Mouse (Mus musculus) erythroblast, embryonic 14.5 days (primary cell): ENCODE data around the gene Cacna1a. TPM values are rescaled to one million over a fixed set of nuclear protein-coding genes. Genes with fewer than 3 reads are reported as not detected.

Experiments used
- H3K27me3 ChIP-seq: 2 replicates; pipeline ENCODE4 v1.6.1; 2012; ENCODE audit warnings: inconsistent platforms; ENCODE audit not compliant: control insufficient read depth
- H3K36me3 ChIP-seq: 2 replicates; pipeline ENCODE4 v1.6.1; 2012; ENCODE audit warnings: mild to moderate bottlenecking, inconsistent platforms; ENCODE audit not compliant: control insufficient read depth
- H3K4me1 ChIP-seq: 2 replicates; pipeline ENCODE4 v1.6.1; 2012; ENCODE audit warnings: inconsistent platforms; ENCODE audit not compliant: control insufficient read depth
- H3K4me3 ChIP-seq: replicated peaks from 2 replicates; pipeline ENCODE3; 2012; ENCODE audit warnings: moderate library complexity, mild to moderate bottlenecking, inconsistent platforms
- H3K9me3 ChIP-seq: 2 replicates; pipeline ENCODE4 v1.6.1; 2012; ENCODE audit warnings: low read length, inconsistent platforms, mixed read lengths; ENCODE audit not compliant: control insufficient read depth
- GATA1 ChIP-seq: IDR thresholded peaks from 2 replicates; pipeline ENCODE4 v1.6.1; 2012; ENCODE audit warnings: low read length, inconsistent platforms, mixed read lengths
- TAL1 ChIP-seq: IDR thresholded peaks from 3 replicates; pipeline ENCODE4 v1.6.1; 2012; ENCODE audit warnings: low read length, inconsistent platforms, mixed read lengths
- polyA plus RNA-seq: library from polyadenylated mRNA; stranded (reverse); fragments of >175 nt; gene quantifications from 2 replicates; pipeline ENCODE4 v1.2.3, GENCODE M21; 2012

The Cacna1a gene
- polyA plus RNA-seq, 1 experiment = 0.88 TPM

DNA sequence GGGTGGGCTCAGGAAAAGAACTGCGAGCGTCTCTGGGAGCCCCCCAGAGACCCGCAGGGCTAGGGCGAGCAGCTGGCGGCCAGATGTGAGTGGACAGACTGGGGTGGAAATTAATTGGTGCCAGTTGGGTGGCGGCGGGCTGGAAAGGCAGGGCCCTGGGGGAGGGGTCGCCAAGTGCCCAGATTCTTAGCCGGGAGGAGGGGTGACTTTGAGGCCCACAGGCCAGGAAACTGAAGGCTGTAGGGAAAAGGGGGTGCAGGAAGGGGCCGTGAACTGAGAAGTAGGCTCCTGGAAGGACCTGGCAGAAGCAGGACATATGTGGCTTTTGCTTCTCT, 267.9 kb downstream of the Cacna1a start:
- TF ChIP-seq GATA1 = no peak
- no peak for TF ChIP-seq TAL1
- Histone ChIP-seq H3K27me3 (peaks cover 22% of the 10 kb centered on the region), H3K36me3 (no peaks in the 10 kb centered on the region), H3K4me3 (peak overlapping the region; percentile 59), H3K9me3 (no peaks in the 10 kb centered on the region), H3K4me1 (peaks cover 55% of the 10 kb centered on the region)

DNA sequence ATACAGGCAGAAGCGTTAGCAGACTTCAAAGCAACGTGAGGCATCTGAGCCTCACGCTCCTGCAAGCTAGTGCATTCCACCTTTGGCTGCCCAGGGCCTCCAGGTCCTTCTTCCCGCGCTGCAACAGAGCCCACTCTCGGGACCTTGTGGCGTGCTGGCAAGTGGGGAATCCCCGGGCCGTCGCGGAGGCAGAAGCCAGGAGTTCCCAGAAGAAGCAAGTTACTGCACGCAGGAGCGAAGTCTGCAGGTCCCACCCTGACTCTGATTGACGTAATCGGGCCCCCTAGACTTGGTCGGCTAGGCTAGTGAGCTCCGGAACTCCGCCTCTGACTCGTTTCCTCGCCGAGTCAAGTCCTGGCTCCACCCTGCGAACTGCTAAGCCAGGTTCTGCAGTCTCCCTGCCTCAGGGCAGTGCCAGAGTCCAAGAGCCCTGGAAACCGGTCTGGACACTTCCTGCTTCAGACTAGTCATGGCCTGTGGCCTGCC, 268.4 kb downstream of the Cacna1a start:
- Histone ChIP-seq H3K4me1 (peaks cover 58% of the 10 kb centered on the region), H3K36me3 (no peaks in the 10 kb centered on the region)
- no peak for TF ChIP-seq TAL1
- no peak for TF ChIP-seq GATA1

DNA sequence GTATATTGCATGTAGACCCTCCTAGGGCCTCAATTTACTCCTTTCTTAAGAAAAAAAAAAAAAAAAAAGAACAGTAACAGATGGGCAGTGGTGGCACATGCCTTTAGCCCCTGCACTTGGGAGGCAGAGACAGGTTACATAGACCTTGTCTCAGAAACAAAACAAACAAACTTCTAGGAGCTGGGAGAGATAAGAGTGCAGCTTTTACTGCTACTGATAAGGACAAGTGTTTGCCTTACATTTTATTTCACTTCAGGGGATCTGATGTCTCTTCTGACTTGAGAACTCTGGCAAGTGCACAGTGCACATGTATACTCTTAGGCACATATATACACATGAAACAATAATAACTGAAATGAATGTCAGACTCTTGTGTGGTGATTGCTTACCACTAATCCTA, 269.0 kb downstream of the Cacna1a start:
- H3K36me3 ChIP-seq = no peaks in the 10 kb centered on the region
- peak overlapping the region; percentile 59 for H3K4me3 ChIP-seq
- H3K4me1 ChIP-seq = peaks cover 64% of the 10 kb centered on the region
- TF ChIP-seq GATA1 (peak; percentile 57), TAL1 (no peak)
- H3K27me3 ChIP-seq = peaks cover 22% of the 10 kb centered on the region
- H3K9me3 ChIP-seq = no peaks in the 10 kb centered on the region

More for the DNA sequence above, 268.4 kb downstream of the Cacna1a start:
- peak overlapping the region; percentile 59 for H3K4me3 ChIP-seq
- peaks cover 22% of the 10 kb centered on the region for H3K27me3 ChIP-seq
- no peaks in the 10 kb centered on the region for H3K9me3 ChIP-seq

DNA sequence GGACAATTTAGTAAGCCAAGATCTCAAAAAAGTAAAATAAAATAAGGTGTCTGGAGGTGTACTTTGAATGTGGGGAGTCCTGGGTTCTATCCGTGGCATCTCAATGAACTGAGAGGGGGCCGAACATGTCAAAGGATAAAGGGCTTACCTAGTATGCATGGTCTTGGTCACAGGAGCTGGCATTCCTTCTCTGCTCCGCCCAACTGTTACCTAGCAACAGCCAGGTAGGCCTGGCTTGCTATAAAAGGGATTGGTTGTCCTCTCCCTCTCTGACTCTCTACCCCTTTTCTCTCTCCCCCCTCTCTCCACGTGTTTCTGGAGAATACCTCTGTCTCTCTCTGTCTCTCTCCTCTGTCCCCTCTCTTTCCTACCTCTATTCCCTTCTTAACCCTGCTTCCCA, 269.4 kb downstream of the Cacna1a start:
- H3K9me3 ChIP-seq = no peaks in the 10 kb centered on the region
- H3K4me1 ChIP-seq = peaks cover 68% of the 10 kb centered on the region
- H3K36me3 ChIP-seq = no peaks in the 10 kb centered on the region
- TF ChIP-seq TAL1 (no peak), GATA1 (no peak)
- peaks cover 22% of the 10 kb centered on the region for H3K27me3 ChIP-seq
- H3K4me3 ChIP-seq = no peak overlapping the region

DNA sequence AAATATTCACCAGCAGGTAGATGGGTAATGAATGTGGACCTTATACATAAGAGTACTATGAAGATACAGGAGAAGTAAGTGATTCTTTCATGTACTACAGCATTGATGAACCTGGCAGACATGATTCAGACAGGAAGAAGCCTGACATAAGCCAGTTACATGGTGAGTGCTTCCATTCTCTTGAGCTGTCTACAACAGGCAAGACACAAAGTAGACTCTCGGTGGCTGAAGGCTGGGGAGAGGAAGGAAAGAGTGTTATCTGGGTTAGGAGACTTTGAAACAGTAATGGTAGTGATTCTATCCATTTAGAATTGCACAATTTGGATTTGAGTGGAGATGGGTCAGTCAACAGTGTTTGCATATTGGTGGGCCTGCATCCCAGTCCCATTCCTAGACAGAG, 270.7 kb downstream of the Cacna1a start:
- Histone ChIP-seq H3K4me1 (peaks cover 80% of the 10 kb centered on the region), H3K4me3 (no peak overlapping the region), H3K27me3 (peaks cover 22% of the 10 kb centered on the region), H3K9me3 (no peaks in the 10 kb centered on the region), H3K36me3 (no peaks in the 10 kb centered on the region)
- TF ChIP-seq TAL1 = no peak
- TF ChIP-seq GATA1 = no peak

DNA sequence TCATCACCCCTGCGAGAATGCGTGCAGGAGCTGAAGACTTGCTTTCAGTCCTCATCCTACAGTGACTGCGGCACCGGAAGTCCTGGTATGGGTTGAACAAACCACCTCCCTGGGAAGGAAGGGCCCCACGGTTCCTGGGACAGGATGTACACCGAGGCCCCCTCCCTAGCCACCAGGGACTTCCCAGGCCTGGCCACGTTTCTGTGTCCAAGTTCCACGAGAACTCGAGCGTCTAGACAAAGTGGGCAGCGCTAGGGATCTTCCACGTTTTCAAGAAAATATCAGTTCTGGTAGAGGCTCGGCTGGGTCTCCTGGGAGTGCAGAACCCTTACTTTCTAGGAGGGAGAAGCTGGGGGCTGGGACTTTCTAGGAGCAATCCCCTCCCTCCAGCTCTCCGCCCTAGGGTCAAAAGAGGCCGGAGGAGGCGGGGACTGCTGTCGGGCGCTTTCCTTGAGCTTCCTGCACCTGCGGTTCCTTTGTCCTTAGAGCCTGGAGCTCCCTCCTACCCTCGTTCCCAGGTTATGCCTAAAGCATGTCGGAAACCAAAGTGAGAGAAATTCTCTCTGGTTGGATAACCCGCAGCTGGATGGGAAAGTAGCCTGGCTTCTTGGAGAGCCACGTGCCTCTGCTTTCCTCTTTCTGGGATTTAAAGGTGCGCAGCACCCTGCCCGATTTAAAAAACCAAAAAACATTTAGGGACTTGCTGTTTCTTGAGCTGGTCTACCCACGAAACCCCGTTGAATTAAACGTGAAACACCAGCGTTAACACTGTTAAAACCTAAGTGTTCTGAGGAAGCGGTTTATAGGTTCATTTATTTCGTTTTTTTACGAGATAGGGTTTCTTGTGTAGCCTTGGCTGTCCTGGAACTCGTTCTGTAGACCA, 271.9 kb downstream of the Cacna1a start:
- Histone ChIP-seq H3K27me3 (peaks cover 15% of the 10 kb centered on the region), H3K36me3 (no peaks in the 10 kb centered on the region), H3K9me3 (no peaks in the 10 kb centered on the region), H3K4me1 (peaks cover 89% of the 10 kb centered on the region), H3K4me3 (peak overlapping the region; percentile 92)
- TF ChIP-seq GATA1 (no peak), TAL1 (no peak)

DNA sequence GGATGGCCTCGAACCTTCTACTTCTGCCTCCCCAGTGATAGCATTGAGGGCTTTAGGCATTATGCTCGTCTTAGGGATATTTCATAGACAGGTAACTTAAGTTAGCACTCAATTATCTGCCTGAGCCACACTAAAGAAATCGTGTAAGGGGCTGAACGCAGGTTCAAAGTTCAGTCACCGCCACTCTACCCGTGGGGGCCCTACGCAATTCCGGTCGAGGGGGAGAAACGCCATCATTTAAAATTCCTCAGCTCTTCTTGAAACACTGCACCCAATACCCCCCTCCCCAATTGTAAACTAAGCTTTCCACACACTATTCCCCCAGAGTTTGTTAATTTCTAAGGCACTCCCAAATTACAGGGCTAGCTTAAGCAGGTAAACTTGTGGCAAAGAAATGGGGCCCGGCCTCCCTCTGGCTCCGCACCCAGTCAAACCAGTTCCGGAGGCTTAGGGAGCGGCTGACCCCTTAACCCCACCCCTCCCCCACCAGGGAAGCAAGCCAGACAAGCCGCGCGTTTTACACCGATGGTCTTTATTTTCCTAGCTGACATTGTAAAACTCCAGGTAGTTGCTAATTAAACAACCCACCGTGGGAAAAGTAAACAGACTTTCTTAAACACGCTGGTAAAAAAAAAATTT, 272.7 kb downstream of the Cacna1a start:
- H3K27me3 ChIP-seq = peaks cover 8% of the 10 kb centered on the region
- peaks cover 91% of the 10 kb centered on the region for H3K4me1 ChIP-seq
- TF ChIP-seq TAL1 (no peak), GATA1 (no peak)
- peak overlapping the region; percentile 92 for H3K4me3 ChIP-seq
- H3K9me3 ChIP-seq = no peaks in the 10 kb centered on the region
- no peaks in the 10 kb centered on the region for H3K36me3 ChIP-seq

DNA sequence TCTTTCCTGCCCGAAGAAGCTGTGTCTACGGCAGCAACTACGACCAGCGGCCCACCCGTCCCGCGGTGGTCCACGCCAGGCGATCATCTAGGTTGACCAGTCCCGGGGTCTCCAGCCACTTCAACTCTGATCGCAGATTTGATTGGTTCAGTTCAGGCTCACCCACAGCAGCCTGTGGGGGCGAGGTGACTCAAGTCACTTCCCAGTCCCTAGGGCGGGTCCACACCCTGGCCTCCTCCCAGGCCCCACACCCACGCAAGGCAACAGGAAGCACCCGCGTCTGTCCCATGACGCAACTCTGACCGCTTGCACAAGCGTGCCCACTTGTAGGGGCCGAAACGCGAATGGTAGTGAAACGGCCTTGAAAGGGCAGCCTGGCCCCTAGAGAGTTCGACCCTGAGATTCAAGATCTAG, 273.2 kb downstream of the Cacna1a start:
- Histone ChIP-seq H3K4me1 (peaks cover 90% of the 10 kb centered on the region), H3K4me3 (peak overlapping the region; percentile 92), H3K9me3 (no peaks in the 10 kb centered on the region), H3K36me3 (peaks cover 2% of the 10 kb centered on the region; the same call in 1 of the 2 replicates), H3K27me3 (peaks cover 3% of the 10 kb centered on the region)
- TF ChIP-seq TAL1 (no peak), GATA1 (no peak)

DNA sequence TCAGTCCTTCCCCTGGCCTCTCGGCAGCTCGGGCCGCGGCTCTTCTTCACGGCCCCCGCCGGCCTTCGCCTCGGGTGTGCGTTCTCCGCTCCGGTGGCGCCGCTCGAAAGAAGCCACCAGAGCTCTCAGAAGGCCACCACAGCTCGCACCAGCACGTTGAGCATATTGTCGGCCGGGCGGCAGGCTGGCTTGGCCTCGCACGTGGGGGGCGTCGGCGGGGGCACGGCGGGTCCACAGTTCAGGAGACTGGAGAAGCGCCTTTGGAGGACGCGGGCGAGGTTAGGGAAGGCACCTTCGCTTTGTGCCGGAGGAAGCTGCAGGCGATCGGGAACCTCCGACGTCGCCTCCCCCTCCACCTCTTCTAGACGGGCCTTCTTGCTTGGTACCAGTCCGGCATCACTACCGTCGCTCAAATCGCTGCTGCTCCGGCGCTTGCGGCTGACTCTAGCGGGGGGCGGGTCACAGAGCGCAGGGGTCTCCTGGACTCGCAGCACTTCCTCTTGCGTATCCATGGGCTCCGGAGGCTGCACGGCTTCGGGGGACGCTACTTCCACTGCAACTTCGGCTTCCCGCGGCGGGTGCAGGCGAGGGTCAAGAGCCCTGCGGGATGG, 273.8 kb downstream of the Cacna1a start:
- Histone ChIP-seq H3K4me1 (peaks cover 90% of the 10 kb centered on the region), H3K4me3 (peak overlapping the region; percentile 92), H3K9me3 (no peaks in the 10 kb centered on the region), H3K36me3 (peaks cover 7% of the 10 kb centered on the region), H3K27me3 (peaks cover 3% of the 10 kb centered on the region)
- TF ChIP-seq GATA1 (no peak), TAL1 (no peak)
